Mouse (Mus musculus) CH12.LX (cell line): Measurements from ENCODE around the gene Cd46.

ENCODE experiments used
- ETS1 ChIP-seq: conservative IDR thresholded peaks from 2 replicates; pipeline ENCODE4 v1.6.1; 2012; ENCODE audit warnings: low read depth, mild to moderate bottlenecking, inconsistent platforms, low read length, improper control_type of control experiment, moderate library complexity
- KAT2A ChIP-seq: IDR thresholded peaks from 2 replicates; pipeline ENCODE4 v1.6.1; 2012; ENCODE audit warnings: low read length, improper control_type of control experiment, inconsistent platforms; ENCODE audit not compliant: insufficient replicate concordance
- POLR2A ChIP-seq: IDR thresholded peaks from 2 replicates; pipeline ENCODE4 v1.6.1; 2011; ENCODE audit warnings: low read depth, mild to moderate bottlenecking, improper control_type of control experiment, low read length
- SIN3A ChIP-seq: IDR thresholded peaks from 2 replicates; pipeline ENCODE4 v1.6.1; 2012; ENCODE audit warnings: low read length, improper control_type of control experiment, inconsistent platforms
- ZNF384 ChIP-seq: IDR thresholded peaks from 2 replicates; pipeline ENCODE4 v1.6.1; 2012; ENCODE audit warnings: low read depth, low read length, improper control_type of control experiment, inconsistent platforms

GRCm38 (mm10) chr1:195021831-195022230 lies 70.2 kb downstream of the Cd46 start:
- TF ChIP-seq ETS1 (no peak), KAT2A (no peak), POLR2A (no peak), SIN3A (no peak), ZNF384 (no peak)
